Mouse (Mus musculus) lung, postnatal 0 days (tissue): ENCODE data around the gene Prdm4.

Experiments
- CTCF ChIP-seq: IDR thresholded peaks from 2 replicates; pipeline ENCODE4 v1.5.1; 2016; ENCODE audit warnings: antibody characterized with exemption, mild to moderate bottlenecking
- EP300 ChIP-seq: IDR thresholded peaks from 2 replicates; pipeline ENCODE4 v1.6.1; 2016; ENCODE audit warnings: antibody characterized with exemption, mild to moderate bottlenecking, control low read depth

DNA sequence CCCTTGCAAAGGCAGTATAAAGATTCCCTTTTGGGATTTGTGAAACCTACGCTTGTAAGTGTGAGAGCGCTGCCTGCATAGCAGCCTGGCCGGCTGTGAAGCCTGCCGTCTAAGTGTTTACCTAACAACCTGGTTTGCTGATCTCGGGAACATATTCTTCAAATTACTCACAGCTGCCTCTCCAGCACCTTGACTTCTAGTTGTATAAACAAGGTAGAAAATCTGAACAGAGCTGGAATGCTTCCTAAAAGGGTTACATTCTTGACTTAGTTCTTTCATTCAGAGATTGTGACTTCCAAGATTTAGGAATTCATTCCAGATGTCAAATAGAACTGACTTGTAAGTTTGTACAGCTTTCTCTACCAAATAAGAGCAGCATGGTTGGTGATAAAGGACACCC is 41.1 kb downstream of the Prdm4 start:
- TF ChIP-seq EP300 (peak; percentile 81), CTCF (no peak)
